Mouse (Mus musculus) right cerebral cortex, postnatal 14 days (tissue): ENCODE measurements around the gene Clec16a.

Source experiments
- DNase-seq: peaks from one replicate; pipeline ENCODE4 v3.0.0; 2022

Gene Clec16a

GRCm38 (mm10) chr16:10689748-10690318 lies 144.7 kb downstream of the Clec16a start:
- DNase-seq = no peak

DNA sequence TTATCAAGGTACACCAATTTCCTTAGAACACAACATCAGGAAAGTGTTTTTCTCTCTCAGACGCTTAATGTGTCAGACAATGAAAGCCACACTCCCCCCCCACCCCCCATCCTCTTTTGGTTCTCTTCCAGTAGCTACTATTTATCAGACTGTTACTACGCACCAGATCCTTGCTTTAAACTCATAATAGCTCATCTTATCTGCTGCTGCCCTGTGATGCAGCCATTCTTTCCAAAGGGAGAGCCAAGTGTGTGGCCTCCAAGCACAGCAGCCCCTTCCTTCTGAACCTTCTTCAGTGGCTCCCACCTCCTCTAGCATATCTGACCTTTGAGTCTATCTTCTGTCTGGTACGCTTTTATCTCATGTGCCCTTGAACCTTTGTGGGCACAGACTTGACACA lies 145.3 kb downstream of the Clec16a start:
- DNase-seq = no peak

- no peak for DNase-seq
Observed at GRCm38 (mm10) chr16:10691705-10692104, 146.6 kb downstream of the Clec16a start.

DNA sequence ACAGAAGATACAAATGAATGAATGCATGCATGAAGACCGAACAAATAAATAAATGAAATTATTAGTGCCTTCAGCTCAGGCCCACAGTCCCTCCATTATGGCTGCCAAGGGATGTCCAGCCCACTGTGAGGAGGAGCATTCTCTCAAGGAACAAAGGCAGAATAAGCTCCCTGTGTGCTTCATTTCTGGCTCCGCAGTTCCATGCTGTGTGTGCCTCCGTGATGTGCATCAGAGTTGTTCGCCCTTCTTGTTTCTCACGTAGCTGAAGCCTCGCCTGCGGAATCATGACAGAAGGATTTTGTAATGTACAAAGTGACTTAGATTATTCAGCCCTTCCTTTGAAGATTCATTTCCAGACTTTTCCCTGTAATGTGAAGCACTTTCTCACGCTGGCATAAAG lies 147.7 kb downstream of the Clec16a start:
- DNase-seq = no peak

GRCm38 (mm10) chr16:10693424-10693823 lies 148.3 kb downstream of the Clec16a start:
- no peak for DNase-seq

DNA sequence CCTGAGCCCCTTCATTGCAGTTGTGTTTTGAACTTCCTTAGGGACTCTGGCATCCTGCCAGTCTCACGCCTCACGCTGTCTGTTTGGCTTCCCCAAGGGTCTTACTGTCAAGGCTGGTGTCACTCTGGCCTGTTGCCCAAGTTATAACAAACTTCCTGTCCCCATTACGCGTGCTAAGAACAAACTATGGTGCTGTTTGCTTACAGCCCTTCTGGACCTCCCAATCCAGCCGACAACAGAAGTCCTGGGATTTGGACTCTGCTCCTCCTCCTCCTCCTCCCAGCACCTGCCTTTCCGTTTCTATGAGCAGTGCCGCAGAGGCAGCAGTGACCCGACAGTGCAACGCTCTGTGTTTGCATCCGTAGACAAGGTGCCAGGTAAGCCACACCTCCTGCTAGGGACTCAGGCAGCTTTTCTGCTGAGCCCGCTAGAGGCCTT lies 149.3 kb downstream of the Clec16a start:
- DNase-seq = no peak

DNA sequence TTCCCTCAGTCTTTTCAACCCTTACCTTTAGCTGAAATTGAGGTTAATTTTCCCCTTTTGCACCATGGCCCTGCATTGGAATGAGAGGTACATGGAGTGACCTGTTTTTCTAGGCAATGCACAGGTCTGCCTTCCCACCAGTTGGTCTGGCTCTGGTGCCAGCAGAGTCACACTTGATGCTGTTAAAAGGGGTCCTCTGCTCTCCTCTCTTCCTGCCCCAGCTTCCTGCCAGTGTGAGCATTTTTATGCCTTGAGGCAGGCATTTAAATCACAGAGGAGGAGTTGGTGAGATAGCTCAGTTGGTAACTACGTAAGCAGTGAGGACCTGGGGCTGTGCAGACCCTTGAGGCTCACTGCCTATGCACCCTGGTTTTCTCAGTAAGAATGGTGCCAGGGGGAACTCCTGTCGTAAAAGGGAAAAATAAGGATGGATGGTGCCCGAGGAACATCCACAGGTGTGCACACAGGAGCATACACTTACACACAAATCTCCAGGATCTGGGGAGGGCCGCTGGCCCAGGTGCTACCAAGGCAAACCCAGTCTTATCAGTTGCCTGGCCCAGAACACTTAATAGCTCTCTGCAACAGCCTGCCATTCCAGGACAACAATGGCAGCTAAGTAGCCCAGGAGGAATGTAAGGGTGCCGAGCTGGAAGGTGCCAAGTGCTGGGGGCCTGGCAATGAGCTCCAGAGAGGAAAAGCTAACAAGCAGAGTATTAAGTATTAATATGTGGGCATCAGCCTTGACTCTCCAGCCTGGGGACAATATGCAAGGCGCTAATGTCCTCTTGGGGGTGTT lies 152.9 kb downstream of the Clec16a start:
- DNase-seq = no peak

DNA sequence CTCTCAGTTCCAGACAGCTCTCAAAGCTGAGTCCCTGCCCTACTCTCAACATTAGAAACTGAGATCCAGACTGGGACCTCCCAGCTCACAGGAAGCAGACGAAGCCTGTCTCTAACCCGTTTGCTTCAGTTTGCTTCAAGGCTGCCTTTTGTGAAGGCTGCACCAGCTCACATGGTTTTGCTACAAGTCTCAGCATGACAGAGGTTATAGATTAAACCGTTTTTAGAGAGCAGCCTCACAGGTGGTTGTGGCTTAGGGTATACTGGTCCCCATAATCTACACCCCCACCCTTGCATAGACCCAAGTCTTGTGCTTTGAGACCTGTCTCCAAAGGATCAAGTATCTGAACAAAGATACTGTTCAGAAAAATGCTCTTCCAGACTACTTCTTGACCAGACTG lies 154.2 kb downstream of the Clec16a start:
- no peak for DNase-seq

- no peak for DNase-seq
Observed at GRCm38 (mm10) chr16:10700160-10700559, 155.0 kb downstream of the Clec16a start.

- DNase-seq = no peak
Observed at GRCm38 (mm10) chr16:10702399-10702798, 157.3 kb downstream of the Clec16a start.

DNA sequence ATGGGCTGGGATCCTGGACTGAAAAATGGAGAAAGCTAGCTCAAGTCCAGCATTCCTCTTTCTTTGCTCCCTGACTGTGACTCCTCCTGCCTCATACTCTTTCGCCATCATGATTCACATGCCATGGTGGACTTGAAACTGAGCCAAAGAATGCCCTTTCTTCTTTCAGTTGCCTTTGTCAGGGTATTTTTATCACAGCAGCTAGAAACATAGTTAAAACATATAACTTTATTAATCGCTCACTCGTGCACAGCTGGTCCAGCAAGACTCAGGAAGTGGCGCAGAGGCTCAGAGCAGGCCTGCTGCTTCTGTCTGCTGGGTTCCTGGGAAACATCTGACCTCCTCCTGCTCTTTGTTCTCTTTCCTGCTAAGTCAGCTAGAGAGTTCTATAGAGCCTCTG lies 158.8 kb downstream of the Clec16a start:
- DNase-seq = no peak

GRCm38 (mm10) chr16:10705396-10705795 lies 160.3 kb downstream of the Clec16a start:
- DNase-seq = no peak

DNA sequence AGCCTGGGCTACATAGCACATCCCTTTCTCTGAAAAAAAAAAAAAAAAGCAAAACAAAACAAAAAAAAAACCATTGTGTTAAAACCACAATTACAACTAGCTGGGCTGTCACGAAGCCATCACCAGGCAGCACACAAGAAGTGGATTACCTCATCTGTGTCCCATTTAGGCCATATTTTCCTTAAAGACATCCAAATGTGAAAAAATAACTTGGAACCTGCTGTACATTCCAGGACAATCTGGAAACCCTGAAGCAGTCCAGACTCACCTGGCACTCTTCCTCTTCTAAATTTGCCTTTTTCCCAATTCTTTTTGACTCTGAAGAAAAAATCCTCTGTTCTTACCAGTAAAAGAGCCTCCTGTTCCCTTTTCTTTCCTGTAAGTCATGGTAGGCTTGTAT lies 166.4 kb downstream of the Clec16a start:
- no peak for DNase-seq

DNA sequence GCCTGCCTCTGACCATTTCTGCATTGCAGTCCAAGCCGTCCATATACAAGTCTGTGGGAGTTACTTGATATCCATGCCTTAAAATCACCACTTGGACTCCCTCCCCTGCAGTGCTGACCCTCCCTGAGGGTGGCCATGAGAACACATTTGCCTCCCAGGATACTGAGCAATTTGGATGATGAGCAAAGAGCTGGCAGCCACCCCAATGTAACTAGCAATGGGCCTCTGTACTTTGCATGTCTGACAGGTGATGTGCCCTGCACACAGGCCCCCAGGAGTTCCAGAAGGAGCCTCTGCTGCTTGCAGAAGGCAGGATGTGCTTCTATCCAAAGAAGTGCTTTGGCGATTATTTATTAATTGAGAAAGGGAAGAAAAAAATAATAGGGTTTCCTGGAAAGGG lies 167.9 kb downstream of the Clec16a start:
- no peak for DNase-seq

DNA sequence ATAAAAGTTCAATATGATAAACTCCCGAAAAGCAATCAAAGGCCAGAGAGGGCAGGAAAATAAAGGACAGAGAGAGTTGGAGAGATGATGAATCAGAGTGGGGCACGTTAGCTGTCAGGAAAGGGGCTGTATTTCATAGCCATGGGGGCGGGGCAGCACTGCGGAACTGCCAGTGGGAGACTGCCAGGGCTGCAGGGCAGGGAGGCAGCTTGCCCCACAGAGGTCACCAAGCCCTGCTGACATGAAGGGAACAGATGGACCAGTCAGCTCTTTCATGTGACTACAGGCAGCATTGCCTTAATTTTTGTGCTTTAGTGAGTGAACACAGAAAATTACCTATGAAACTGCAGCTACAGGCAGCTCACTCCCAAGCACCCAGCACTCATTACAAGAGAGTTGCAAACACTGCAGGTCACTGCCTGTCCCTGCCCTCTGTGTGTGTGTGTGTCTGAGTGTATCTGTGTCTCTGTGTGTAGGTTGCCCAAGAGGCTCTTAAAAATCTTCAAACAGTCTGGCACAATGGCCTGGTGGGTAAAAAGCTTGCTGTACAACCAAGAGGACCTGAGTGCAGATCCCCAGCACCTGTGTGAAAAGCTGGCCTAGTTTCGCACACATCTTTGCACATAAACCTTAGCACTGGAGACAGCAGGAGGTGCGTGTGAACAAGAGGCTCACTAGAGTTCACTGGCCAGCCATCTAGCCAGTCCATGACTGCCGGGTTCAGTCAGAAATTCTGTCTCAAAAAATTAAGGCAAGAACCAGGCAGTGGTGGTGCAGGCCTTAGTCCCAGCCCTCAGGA lies 168.5 kb downstream of the Clec16a start:
- no peak for DNase-seq

DNA sequence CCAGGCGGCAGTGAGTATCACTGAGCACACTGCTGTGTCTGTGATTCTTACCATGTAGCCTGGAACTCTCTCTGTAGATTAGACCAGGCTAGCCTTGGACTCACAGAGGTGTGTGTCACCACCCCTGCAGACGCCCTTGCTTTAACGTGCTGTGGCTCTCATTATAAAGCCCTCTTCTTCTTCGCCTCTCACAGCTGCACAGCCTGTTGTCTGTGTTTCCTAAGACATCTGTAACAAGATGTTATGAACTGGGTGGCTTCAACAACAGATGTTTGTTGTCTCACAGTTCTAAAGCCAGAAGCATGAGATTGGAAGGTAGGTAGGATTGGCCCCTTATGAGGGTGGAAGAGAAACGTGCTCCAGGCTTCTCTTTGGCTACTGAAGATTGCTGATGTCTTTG lies 170.1 kb downstream of the Clec16a start:
- DNase-seq = no peak

- DNase-seq = no peak
Observed at GRCm38 (mm10) chr16:10715632-10716031, 170.5 kb downstream of the Clec16a start.

DNA sequence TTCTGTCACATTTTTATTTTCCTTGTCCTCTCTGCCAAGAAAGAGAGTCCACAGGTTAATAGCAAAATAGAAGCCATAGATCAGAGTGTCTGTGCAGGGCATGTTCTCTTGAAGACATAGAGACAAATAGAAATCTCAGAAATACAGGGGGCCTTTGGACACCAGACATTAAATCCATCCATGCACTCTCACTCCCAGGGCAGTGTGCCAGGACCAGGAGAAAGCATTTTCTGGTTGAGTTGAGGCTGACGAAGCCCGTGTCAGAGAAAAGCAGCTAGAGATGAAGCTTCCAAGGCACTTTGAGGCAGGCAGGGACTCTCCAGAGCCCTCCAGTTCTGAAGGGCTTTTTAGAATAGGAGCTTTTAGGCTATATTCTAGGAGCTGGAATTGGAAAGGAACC lies 171.6 kb downstream of the Clec16a start:
- DNase-seq = no peak

- no peak for DNase-seq
Observed at GRCm38 (mm10) chr16:10719971-10720370, 174.8 kb downstream of the Clec16a start.

GRCm38 (mm10) chr16:10722882-10723544 lies 177.9 kb downstream of the Clec16a start:
- no peak for DNase-seq

- DNase-seq = no peak
Observed at GRCm38 (mm10) chr16:10723816-10724647, 178.9 kb downstream of the Clec16a start.

DNA sequence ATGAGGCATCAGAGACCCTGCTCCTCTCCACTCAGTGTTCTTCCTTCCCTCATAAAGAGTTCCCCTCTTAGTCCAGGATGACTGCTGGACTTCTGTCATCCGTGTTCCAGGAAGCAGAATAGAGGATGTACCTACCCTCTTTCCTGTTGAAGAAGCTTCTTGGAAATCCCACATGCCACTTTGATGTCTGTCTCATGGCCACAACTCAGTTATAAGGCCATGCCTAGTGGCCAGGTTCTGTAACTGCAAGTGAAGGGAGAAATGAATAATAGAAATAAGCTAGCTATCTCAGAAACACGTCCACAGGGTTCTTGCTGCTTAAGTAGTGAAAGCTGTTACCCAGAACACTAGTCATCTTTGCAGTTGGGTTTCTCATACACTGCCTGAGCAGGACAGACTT lies 180.0 kb downstream of the Clec16a start:
- DNase-seq = no peak
